Mouse (Mus musculus): ENCODE results near the gene Slc6a8.

DNA sequence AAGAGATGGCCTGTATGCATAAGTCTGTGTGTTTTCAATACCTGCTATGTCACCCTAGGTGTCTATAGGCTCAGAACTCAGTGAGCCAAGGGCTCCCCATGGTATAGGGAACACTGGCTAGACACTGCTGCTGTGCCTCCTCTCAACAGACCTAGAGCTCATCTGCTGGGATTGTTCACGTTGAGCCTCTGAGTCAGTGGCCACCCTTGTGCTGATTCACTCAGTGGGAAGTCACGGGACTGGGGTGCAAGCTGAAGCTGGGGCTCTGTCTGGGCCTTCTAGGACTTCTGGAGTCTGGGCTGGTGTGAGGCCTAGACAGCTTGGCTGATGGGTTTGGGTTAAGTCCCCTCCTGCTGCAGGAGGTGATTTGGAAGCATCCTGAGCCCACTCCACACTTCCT, 2.3 kb downstream of the Slc6a8 start:
- TF ChIP-seq POLR2A (IDR thresholded peaks at IDR 0.05; ENCODE audit: insufficient read depth, low read depth, low read length) (no peak), CTCF (IDR thresholded peaks at IDR 0.05; ENCODE audit: insufficient read depth, low read depth, low read length) (no peak)
